Mouse (Mus musculus): ENCODE data around the gene Zfp619. TPM values are rescaled to one million over a fixed set of nuclear protein-coding genes. Genes with fewer than 3 reads are reported as not detected.
"Not testable (repeated sequence)": the region's sequence is repeated elsewhere in the genome, so short reads cannot be mapped to it uniquely, and the experiment has no call there.

The Zfp619 gene
- total RNA-seq, 1 experiment from 2014 or later: 2.3 TPM

DNA sequence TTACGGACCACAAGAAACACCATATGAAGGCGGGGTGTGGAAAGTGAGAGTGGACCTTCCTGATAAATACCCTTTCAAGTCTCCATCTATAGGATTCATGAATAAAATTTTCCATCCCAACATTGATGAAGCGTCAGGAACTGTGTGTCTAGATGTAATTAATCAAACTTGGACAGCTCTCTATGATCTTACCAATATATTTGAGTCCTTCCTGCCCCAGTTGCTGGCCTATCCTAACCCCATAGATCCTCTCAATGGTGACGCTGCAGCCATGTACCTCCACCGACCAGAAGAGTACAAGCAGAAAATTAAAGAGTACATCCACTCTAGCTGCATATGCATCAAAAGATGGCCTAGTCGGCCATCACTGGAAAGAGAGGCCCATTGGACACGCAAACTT is 71.5 kb downstream of the Zfp619 start:
- DNase-seq: not testable (repeated sequence)

Other genes with a start within 250 kb of the Zfp619 start
- not detected in 2 replicates for gene Gm5114, start 104.6 kb upstream of the Zfp619 start, total RNA-seq (2021)

All from adrenal gland, postnatal 14 days (tissue).